Mouse (Mus musculus) urinary bladder, postnatal 0 days (tissue): ENCODE results near the gene Sgpp1. TPM values are rescaled to one million over a fixed set of nuclear protein-coding genes. Genes with fewer than 3 reads are reported as not detected.

Source experiments
- polyA plus RNA-seq: library from polyadenylated mRNA; unstranded; fragments of >200 nt; fragmentation: Nextera tagmentation; extraction: Ambion mirVana; gene quantifications from 2 replicates; pipeline ENCODE4 v1.2.1, GENCODE M21; 2015

The Sgpp1 gene
- 17.1 and 19.5 TPM in 2 replicates for polyA plus RNA-seq

DNA sequence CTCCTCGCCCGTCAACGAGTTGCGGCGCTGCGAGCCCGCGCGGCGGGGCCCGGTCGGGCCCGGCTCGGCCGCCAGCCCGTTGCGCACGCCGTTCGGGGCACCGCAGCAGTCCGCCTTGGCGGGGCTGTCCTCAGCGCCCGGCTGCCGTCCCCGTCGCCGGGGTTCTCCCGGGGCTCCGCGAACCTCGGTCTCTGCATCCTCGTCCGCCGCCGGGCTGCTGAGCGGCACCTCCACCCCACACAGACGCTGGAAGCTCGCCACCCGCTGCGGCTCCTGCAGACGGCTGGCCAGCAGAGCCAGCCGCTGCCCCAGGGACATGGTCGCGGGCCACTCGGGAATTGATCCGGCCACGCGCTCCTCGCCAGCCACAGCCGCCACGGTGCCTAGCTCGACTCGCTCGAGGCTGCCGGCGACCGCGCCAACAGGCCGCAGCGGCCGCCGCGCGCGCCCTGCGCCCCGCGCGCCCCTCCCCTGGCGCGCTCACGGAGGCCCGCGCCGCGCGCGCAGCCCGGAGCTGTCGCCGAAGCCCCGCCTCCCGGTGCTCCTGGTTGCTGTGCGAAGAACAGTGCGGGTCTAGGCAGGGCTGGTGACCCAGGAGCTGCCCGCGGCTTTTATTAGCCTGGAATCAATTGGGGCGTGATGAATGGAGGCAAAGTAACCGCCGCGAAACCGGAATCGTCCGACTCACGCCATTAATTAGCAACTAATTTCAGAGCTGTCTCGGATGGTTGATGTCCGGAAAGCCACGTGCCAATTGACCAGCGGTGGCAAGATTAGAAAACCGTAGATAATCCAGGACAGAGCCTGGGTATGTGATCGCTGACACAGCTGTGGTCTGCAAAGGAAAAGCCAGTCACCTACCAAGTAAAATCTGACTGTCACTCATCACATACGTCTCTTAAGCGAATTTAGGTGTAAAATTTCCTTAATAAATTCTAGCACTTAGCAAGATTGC lies at the start of gene Sgpp1:
Sgpp1 (minus strand) TSS at position 484 of the 955 bp plus-strand sequence.

DNA sequence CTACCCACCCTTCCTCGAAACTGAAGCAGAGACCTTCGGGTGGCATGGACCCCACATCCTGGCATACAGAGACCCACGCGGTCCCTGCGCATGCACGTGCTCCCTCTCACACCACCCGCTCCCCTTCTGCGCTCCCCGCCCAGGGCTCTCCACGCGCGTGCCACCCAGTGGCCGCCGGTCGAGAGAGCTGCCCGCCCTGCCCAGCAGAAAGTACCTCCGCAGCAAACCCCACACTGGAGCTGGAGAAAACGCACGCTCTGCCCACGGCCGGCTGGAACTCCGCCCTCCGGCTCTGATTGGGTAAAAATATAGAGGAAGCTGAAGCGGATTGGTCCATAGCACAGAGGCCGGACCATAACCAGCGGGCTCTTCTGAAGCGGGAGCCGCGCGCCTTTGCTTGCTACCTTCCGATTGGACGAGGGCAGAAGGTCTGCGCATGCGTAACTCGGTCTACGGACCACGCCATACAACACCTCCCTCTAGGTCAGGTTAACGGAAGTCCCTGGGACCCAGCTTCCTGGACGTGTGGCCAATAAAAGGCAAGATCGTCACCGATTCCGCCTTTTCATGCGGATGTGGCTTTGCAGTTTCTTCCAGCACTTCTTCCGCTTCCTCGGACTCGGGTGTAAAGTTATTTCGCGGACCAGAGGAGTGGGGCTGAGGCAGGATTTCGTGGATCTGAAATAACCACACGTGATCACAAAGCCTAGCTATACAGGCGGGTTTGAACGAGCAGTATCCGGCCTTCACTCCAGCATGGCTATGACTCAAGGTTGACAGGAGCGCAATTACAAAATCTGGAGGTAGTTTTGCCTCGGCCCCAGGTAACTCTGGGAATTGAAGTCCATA lies 66.0 kb downstream of the Sgpp1 start, which contains the start of gene Wdr89:
Wdr89 (minus strand) TSS at position 280 of the 849 bp plus-strand sequence.

Other genes starting within 250 kb of the Sgpp1 start
- 7.6 and 9.6 TPM in 2 replicates for gene Ppp2r5e, start 139.5 kb downstream of the Sgpp1 start, polyA plus RNA-seq
- 6.0 and 6.8 TPM in 2 replicates for gene Wdr89, start 66.2 kb downstream of the Sgpp1 start, polyA plus RNA-seq
- gene Syne2, start 82.4 kb upstream of the Sgpp1 start, polyA plus RNA-seq: 27.7 and 29.3 TPM in 2 replicates